Mouse (Mus musculus): ENCODE results near the gene Parp6. TPM values are rescaled to one million over a fixed set of nuclear protein-coding genes. Genes with fewer than 3 reads are reported as not detected.

Gene Parp6
- polyA plus RNA-seq, 1 experiment from 2014 or later: 24.1 TPM

DNA sequence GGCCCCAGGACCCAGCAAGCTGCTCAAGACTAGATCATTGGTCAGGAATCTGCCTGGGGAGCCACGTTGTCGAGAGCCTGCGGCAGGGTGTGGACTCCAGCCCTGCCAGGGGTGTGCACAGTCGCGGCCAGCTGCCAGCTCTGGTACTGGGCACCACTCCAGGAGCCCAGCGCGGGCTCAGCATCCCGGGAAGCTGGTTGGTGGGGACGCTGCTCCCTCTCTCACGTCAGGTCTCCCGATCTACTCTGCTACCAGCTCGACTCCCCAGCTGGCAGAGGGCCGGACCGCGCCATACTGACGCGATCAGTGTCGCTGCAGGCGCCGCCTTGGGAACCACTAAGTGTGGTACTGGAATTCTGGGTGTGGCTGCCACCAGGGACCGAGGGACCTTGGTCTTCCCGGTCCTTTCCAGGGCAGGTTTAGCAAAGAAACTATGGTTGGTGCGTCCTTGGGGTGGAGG lies 74.6 kb downstream of the Parp6 start:
- peak; percentile 94 for ATAC-seq (replicated peaks; ENCODE audit: extremely low read depth, insufficient read depth, low FRiP score)
- H3K9me3 ChIP-seq (replicated peaks; ENCODE audit: control insufficient read depth, low read length): no peaks in the 10 kb centered on the region
- peak overlapping the region; percentile 75 for H3K4me2 ChIP-seq (ENCODE audit: low read depth, low read length)
- peaks cover 29% of the 10 kb centered on the region for H3K4me1 ChIP-seq (ENCODE audit: control insufficient read depth, insufficient read depth, low read length)
- WGBS: 7% methylated on average over 23 of the region's 23 CpGs
- peak overlapping the region; percentile 56 for H3K4me3 ChIP-seq (ENCODE audit: low read length)
- H3K9ac ChIP-seq (ENCODE audit: low read length): peak overlapping the region; percentile 71
- H3K36me3 ChIP-seq (ENCODE audit: control insufficient read depth, insufficient read depth): no peaks in the 10 kb centered on the region
- peak overlapping the region; percentile 93 for H3K27ac ChIP-seq (ENCODE audit: low read length)
- H3K27me3 ChIP-seq (ENCODE audit: control insufficient read depth, insufficient read depth, low read length): no peaks in the 10 kb centered on the region

DNA sequence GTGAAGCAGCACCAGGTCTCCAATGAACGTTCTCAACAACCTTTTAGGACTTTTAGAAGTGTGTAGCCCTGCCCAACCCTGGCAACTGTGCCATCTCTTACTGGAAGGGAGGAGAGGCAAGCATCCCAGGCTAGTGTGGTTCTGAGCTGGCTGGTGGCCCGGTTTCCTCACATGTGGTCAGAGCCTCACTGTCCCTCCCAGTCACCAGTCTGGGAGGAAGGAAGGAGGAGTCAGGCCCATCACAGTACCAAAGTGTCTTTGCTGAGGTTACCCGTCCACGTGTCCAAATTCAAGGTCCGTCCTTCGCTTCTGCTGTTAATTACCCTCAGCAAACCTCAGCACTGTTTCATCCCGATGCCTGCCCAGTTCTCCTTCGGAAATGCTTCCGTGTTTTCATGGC lies 75.1 kb downstream of the Parp6 start:
- peak; percentile 35 for ATAC-seq (replicated peaks; ENCODE audit: extremely low read depth, insufficient read depth, low FRiP score)
- H3K9ac ChIP-seq (ENCODE audit: low read length): peak overlapping the region; percentile 71
- 48% methylated on average over 9 of the region's 9 CpGs for WGBS
- H3K4me2 ChIP-seq (ENCODE audit: low read depth, low read length): peak overlapping the region; percentile 75
- no peaks in the 10 kb centered on the region for H3K36me3 ChIP-seq (ENCODE audit: control insufficient read depth, insufficient read depth)
- H3K27me3 ChIP-seq (ENCODE audit: control insufficient read depth, insufficient read depth, low read length): no peaks in the 10 kb centered on the region
- H3K9me3 ChIP-seq (replicated peaks; ENCODE audit: control insufficient read depth, low read length): no peaks in the 10 kb centered on the region
- H3K27ac ChIP-seq (ENCODE audit: low read length): peak overlapping the region; percentile 93
- peak overlapping the region; percentile 56 for H3K4me3 ChIP-seq (ENCODE audit: low read length)
- peaks cover 29% of the 10 kb centered on the region for H3K4me1 ChIP-seq (ENCODE audit: control insufficient read depth, insufficient read depth, low read length)

DNA sequence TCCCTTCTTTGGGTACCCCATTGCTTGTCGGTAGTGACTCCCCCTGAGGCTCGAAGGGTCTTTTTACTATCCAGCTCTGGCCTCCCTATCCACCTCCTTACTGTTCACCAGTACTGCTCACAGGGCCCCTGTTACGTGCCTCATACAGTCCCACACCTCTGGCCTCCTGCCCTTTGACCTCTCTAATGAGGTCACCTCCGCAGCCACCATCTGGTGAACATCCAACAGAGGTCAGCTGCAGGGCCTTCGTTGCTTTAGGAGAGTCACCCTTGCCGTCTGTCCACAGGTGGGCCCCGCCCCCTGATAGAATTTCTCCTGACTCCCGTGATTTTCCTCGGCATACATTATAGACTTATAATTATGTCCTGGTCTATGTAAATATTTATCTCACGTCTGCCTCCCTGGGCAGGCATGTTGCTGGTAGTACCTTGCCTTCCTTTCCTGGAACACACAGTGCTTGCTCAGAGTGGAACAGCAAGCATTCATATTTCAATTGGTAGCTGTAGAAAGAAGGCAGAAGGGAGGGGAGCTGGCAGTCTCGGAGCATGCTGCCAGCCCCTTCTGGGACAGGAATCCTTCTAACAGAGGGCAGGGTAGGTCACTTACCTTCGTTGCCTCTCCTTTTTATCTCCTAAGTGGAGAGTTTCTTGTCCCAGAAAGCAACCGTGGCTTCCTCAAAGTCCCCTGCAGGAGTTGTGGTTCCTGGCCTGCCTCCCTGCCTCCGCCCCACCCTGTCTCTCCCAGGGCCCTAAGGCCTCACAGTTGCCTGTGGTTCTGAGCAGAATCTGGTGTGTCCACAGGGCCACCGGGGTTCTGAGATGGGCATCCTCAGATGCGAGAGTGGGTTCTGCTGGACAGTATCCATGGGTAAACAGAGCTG lies 77.7 kb downstream of the Parp6 start:
- no peaks in the 10 kb centered on the region for H3K27me3 ChIP-seq (ENCODE audit: control insufficient read depth, insufficient read depth, low read length)
- no peak overlapping the region for H3K4me2 ChIP-seq (ENCODE audit: low read depth, low read length)
- H3K9ac ChIP-seq (ENCODE audit: low read length): 0 out of 2 replicates have a peak overlapping the region, but pooled peaks have one; percentile 7
- no peak for ATAC-seq (replicated peaks; ENCODE audit: extremely low read depth, insufficient read depth, low FRiP score)
- no peaks in the 10 kb centered on the region for H3K9me3 ChIP-seq (replicated peaks; ENCODE audit: control insufficient read depth, low read length)
- no peaks in the 10 kb centered on the region for H3K36me3 ChIP-seq (ENCODE audit: control insufficient read depth, insufficient read depth)
- 47% methylated on average over 16 of the region's 16 CpGs for WGBS
- H3K27ac ChIP-seq (ENCODE audit: low read length): 0 out of 2 replicates have a peak overlapping the region, but pooled peaks have one; percentile 11
- H3K4me1 ChIP-seq (ENCODE audit: control insufficient read depth, insufficient read depth, low read length): peaks cover 29% of the 10 kb centered on the region
- no peak overlapping the region for H3K4me3 ChIP-seq (ENCODE audit: low read length)

DNA sequence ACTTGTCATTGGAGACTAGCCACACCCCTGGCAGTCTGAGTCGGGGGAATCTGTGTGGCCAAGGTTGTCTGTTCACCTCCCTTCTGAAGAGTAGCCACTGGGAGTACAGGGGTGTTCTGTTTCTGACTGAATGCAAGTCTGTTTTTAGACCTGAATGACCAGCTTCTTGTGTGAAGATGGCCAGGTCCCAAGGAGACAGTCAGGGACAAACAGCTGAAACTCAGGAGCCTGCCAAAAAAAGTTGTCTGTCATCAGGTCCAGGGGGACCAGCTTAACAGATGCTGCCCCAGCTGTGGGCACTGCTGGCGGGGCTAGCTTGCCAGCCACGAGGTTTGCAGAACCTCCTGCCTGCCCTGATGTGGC lies 78.3 kb downstream of the Parp6 start:
- H3K4me3 ChIP-seq (ENCODE audit: low read length): no peak overlapping the region
- peaks cover 29% of the 10 kb centered on the region for H3K4me1 ChIP-seq (ENCODE audit: control insufficient read depth, insufficient read depth, low read length)
- WGBS: 18% methylated on average over 3 of the region's 3 CpGs
- H3K27ac ChIP-seq (ENCODE audit: low read length): 0 out of 2 replicates have a peak overlapping the region, but pooled peaks have one; percentile 11
- no peaks in the 10 kb centered on the region for H3K9me3 ChIP-seq (replicated peaks; ENCODE audit: control insufficient read depth, low read length)
- H3K27me3 ChIP-seq (ENCODE audit: control insufficient read depth, insufficient read depth, low read length): no peaks in the 10 kb centered on the region
- H3K9ac ChIP-seq (ENCODE audit: low read length): no peak overlapping the region
- no peak for ATAC-seq (replicated peaks; ENCODE audit: extremely low read depth, insufficient read depth, low FRiP score)
- no peaks in the 10 kb centered on the region for H3K36me3 ChIP-seq (ENCODE audit: control insufficient read depth, insufficient read depth)
- H3K4me2 ChIP-seq (ENCODE audit: low read depth, low read length): no peak overlapping the region

DNA sequence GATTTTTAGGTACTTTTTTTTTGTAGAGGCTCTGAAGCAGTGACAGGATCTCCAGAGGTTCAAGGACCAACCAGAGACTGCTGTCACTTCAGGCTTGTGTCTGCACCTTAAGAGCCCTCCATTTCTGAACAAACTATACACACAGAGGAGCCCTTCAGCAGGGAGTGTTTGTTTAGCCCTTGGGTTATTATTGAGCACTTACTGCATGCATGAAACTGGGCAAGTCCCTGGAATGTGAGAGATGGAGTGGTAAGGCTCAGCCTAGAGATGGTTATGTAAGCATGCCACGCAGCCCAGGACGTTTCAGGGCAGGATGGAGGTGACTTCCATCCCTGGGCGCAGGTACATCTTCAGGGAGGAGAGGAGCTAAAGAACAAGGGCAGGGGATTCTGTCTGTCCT lies 79.3 kb downstream of the Parp6 start:
- Histone ChIP-seq H3K4me2 (ENCODE audit: low read depth, low read length) (no peak overlapping the region), H3K4me3 (ENCODE audit: low read length) (no peak overlapping the region), H3K36me3 (ENCODE audit: control insufficient read depth, insufficient read depth) (no peaks in the 10 kb centered on the region), H3K9me3 (replicated peaks; ENCODE audit: control insufficient read depth, low read length) (no peaks in the 10 kb centered on the region), H3K27me3 (ENCODE audit: control insufficient read depth, insufficient read depth, low read length) (no peaks in the 10 kb centered on the region), H3K4me1 (ENCODE audit: control insufficient read depth, insufficient read depth, low read length) (peaks cover 28% of the 10 kb centered on the region), H3K27ac (ENCODE audit: low read length) (no peak overlapping the region), H3K9ac (ENCODE audit: low read length) (no peak overlapping the region)
- no peak for ATAC-seq (replicated peaks; ENCODE audit: extremely low read depth, insufficient read depth, low FRiP score)
- 58% methylated on average over 3 of the region's 3 CpGs for WGBS

Other genes starting within 250 kb of the Parp6 start
- 13.6 and 16.9 TPM in 2 replicates for gene Arih1, start 130.7 kb upstream of the Parp6 start, polyA plus RNA-seq (2015; fragmentation: Nextera tagmentation; extraction: Ambion mirVana)
- gene Hexa, start 77.7 kb upstream of the Parp6 start, polyA plus RNA-seq (2015; fragmentation: Nextera tagmentation; extraction: Ambion mirVana): 66.2 and 76.3 TPM in 2 replicates
- 0.27 and 0.34 TPM in 2 replicates for gene Tmem202, start 77.4 kb upstream of the Parp6 start, polyA plus RNA-seq (2015; fragmentation: Nextera tagmentation; extraction: Ambion mirVana)
- gene Celf6, start 39.4 kb upstream of the Parp6 start, polyA plus RNA-seq (2015; fragmentation: Nextera tagmentation; extraction: Ambion mirVana): 0.17 and 0.35 TPM in 2 replicates
- 1,977 and 2,080 TPM in 2 replicates for gene Pkm, start 39.1 kb downstream of the Parp6 start, polyA plus RNA-seq (2015; fragmentation: Nextera tagmentation; extraction: Ambion mirVana)
- gene Gramd2, start 62.9 kb downstream of the Parp6 start, polyA plus RNA-seq (2015; fragmentation: Nextera tagmentation; extraction: Ambion mirVana): 0.34 and 1.6 TPM in 2 replicates
- gene Senp8, start 133.4 kb downstream of the Parp6 start, polyA plus RNA-seq (2015; fragmentation: Nextera tagmentation; extraction: Ambion mirVana): 10.2 and 10.6 TPM in 2 replicates
- 8.7 and 9.3 TPM in 2 replicates for gene Myo9a, start 133.6 kb downstream of the Parp6 start, polyA plus RNA-seq (2015; fragmentation: Nextera tagmentation; extraction: Ambion mirVana)